Mouse (Mus musculus) Patski (cell line): ENCODE measurements around the gene Galnt13. TPM values are rescaled to one million over a fixed set of nuclear protein-coding genes. Genes with fewer than 3 reads are reported as not detected.
A peak's percentile ranks its signal among the peaks of the same experiment; 100 is the strongest.
"Not testable (repeated sequence)": the region's sequence is repeated elsewhere in the genome, so short reads cannot be mapped to it uniquely, and the experiment has no call there.

Source experiments
- ATAC-seq: fragments of 100-300 bp; one replicate; pipeline ENCODE4 v1.8.0; 2021
- CTCF ChIA-PET: fragments of 350-600 bp; sonication (Branson Sonifier 250); formaldehyde crosslinking; loops from one replicate; lab custom pipeline; 2022; ENCODE audit warnings: inconsistent platforms; lab: Charles Lee
- POLR2A ChIA-PET: fragments of 350-600 bp; sonication (Branson Sonifier 250); formaldehyde crosslinking; loops from one replicate; lab custom pipeline; 2022; ENCODE audit warnings: antibody characterized with exemption, inconsistent platforms; lab: Charles Lee
- DNase-seq: peaks from one replicate; pipeline ENCODE4 v3.0.0-alpha.2; 2011; ENCODE audit warnings: low read depth, low spot score
- H3K27me3 ChIP-seq: fragments of 371-371 bp; one replicate; pipeline ENCODE4 v1.5.1; 2021
- CTCF ChIP-seq: fragments of 100-300 bp; IDR thresholded peaks from one replicate; pipeline ENCODE4 v1.5.1; 2021
- in situ Hi-C: fragments of 300-500 bp; cut with MboI; formaldehyde crosslinking; loops from 3 replicates; pipeline ENCODE4 v1.11.1; 2018; ENCODE audit warnings: low pct_unique_long_range_greater_than_20kb, mixed read lengths
- polyA plus RNA-seq: library from polyadenylated mRNA; unstranded; gene quantifications from one replicate; pipeline ENCODE4 v1.2.3, GENCODE M21; 2021

Galnt13 gene
- polyA plus RNA-seq, 1 experiment from 2014 or later = not detected

DNA sequence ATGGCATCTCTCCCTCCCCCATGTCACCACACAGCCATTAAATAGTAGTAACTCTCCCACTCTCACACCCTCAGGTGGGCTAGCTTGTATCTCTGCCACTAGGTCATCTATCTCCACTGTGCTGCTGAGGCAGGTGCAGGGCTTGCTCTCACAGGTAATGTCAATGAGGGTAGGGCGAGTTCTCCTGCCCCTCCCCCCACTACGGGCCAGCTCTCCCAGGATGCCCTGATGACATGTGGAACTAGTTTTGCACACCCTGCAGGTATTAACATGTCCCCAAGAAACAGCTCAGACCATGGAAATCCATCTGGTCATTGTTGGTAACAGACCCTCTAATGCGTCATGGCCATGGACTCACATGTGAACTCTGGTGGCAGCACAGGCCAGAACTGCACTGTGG, 129.0 kb downstream of the Galnt13 start:
- CTCF ChIA-PET = no interaction called here
- no peaks in the 10 kb centered on the region for H3K27me3 ChIP-seq
- ATAC-seq = no peak
- no peak for DNase-seq
- POLR2A ChIA-PET = no interaction called here
- in situ Hi-C loops = no loop called here
- no peak for TF ChIP-seq CTCF

GRCm38 (mm10) chr2:54567186-54567585, 131.1 kb downstream of the Galnt13 start:
- no peak for ATAC-seq
- in situ Hi-C loops = no loop called here
- POLR2A ChIA-PET = interaction anchor here (0.6 kb wide), 1 partner anchor 1729 kb away, joined by 3 read pairs; no protein-coding TSS in a partner anchor
- no peak for TF ChIP-seq CTCF
- no peaks in the 10 kb centered on the region for H3K27me3 ChIP-seq
- CTCF ChIA-PET = no interaction called here
- DNase-seq = no peak

DNA sequence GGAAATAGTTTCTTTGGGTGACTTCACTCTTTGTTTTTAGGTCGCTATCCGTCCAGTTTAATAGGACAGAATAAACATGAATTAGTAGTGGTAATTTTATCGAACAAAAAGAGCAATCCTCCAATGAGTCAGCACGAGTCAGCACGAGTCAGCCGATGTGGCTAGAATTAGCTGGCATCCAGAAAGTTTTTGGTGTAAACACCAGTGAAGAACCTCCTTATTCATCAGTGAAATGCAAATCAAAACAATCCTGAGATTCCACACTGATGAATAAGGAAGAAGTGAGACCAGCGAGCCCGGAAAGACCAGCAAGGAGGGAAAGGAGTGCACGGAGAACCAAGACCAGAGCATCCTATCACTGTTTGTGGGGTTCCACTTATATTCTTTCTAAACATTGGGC, 131.5 kb downstream of the Galnt13 start:
- ChIA-PET CTCF (no interaction called here), POLR2A (no interaction called here)
- H3K27me3 ChIP-seq = no peaks in the 10 kb centered on the region
- no peak for TF ChIP-seq CTCF
- peak; percentile 91 for ATAC-seq
- in situ Hi-C loops = no loop called here
- peak; percentile 2 for DNase-seq

DNA sequence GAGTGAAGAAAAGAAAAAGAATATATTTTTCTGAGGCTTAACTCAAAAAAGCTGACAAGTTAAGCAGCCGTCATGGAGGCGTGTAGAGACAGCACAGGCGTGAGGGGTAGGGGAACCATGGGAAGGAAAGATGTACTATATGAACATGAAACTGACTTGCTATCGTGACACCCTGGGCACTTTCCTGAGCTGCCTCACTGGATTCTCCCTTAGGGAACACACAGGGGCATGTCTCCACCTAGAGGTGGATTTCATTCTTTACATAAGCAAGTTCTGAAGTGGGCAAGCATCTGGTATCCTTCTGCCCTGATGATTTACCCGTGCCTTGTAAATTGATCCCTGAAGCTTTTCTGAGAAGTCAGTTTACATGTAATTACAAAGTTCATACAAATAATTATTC, 277.7 kb downstream of the Galnt13 start:
- ATAC-seq, DNase-seq, POLR2A ChIA-PET, H3K27me3 ChIP-seq, CTCF ChIA-PET, in situ Hi-C loops: not testable (repeated sequence)

DNA sequence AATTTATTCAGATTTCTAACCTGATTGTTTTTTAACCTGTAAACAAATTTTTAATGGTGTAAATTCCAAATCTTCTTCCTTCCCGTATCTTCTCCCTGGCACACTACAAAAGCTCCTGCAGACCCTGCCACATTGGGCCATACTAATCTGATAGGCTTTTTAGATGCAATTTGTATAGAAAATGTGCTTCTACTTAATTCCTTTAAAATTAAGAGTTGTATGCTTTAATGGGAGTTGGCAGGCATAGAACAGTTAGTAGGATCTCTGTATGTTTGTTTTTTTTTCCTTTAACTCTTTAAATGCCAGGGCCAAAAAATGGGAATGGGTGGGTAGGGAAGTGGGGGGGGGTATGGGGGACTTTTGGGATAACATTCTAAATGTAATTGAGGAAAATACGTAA, 315.1 kb downstream of the Galnt13 start:
- TF ChIP-seq CTCF = no peak
- no peaks in the 10 kb centered on the region for H3K27me3 ChIP-seq
- DNase-seq (no peak), ATAC-seq (no peak)
- ChIA-PET CTCF (no interaction called here), POLR2A (no interaction called here)
- in situ Hi-C loops = no loop called here

DNA sequence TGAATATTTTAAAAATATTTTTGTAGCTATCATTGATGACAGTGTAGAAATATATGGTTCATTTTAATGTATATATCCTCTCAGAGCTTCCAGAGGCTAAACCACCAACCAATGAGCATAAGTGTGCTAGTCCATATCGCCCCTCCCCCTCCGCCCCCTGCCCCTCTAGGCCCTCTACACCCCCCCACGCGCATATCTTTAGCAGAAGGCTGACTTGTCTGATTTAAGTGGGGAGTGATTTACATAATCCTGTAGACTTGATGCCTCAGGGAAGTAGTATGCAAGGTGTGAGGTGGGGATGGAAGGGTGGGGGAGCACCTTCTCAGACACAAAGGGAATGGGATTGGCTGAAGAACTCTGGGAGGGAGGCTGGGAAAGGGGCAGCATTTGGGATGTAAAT, 323.7 kb downstream of the Galnt13 start:
- no peak for DNase-seq
- ChIA-PET POLR2A (no interaction called here), CTCF (no interaction called here)
- no peaks in the 10 kb centered on the region for H3K27me3 ChIP-seq
- no peak for ATAC-seq
- TF ChIP-seq CTCF = no peak
- in situ Hi-C loops = no loop called here

DNA sequence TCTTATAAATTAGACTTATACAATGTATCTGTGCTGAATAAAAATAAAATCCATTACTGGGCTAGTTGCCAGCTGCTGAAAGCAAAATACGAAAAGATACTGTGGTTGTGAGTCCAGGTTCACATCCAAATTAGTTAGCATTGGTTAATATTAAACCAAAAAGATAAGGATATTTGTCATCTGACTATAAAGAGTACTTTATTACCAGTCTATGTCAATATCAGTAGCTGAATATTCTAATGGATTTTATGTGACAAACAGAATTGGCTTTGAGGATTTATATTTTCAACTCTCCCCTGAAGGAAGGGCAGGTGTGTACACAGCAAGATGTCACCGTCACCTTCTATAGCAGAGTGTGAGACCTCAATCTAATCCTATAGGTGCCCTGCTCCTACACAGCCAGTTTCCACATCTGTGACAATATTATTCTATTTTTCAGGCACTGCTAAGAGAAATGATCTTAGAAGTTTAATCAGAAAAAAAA, 342.7 kb downstream of the Galnt13 start:
- ATAC-seq (no peak), DNase-seq (no peak)
- TF ChIP-seq CTCF = no peak
- in situ Hi-C loops = no loop called here
- ChIA-PET CTCF (no interaction called here), POLR2A (no interaction called here)
- H3K27me3 ChIP-seq = no peaks in the 10 kb centered on the region

DNA sequence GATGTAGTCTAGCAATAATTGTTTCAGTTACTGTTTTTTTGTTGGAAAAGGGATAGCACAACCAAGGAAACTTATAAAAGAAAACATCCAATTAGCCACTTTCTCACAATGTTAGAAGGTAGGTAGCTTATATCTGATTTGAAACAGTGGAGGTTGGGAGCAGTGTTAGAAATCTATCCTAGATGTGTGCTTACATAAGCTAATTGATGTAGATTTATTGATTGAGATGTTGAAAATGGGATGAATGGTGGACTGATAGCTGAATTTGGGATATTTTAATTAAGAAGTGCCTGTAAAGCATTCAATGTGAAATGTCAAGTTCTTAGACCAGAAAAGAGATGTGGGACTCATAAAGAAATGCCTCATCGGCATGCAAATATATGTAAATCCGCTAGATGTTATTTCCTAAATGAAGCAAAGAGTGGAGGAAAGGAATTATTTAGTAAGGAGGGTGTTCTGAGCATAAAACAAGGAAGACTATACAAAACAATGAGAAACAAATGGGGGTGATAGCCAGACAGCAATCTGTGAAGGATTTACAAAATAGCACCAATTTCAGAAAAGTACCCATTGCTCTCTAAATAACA, 377.6 kb downstream of the Galnt13 start:
- in situ Hi-C loops = no loop called here

DNA sequence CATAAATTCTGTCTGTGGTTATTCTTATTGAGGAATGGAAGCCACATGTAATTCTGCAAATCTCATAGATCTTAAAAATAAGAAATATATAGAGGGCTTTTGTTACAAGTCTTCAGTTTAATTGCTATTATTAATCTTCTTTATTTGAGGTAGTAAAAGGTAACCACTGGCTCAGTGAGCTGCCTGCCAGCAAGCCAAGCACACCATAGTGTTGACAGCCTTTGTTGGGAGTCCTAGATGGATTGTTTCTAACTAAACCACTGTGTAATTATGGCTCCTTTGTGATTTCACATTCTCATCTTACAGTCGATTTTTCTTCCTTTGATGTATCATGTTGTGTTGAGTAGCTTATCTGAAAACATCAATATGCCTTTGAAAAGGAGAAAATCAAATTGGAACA, 405.1 kb downstream of the Galnt13 start:
- CTCF ChIA-PET = no interaction called here
- no peaks in the 10 kb centered on the region for H3K27me3 ChIP-seq
- TF ChIP-seq CTCF = no peak
- ATAC-seq = no peak
- DNase-seq = no peak
- in situ Hi-C loops = no loop called here
- POLR2A ChIA-PET = no interaction called here

More for the DNA sequence above, 377.6 kb downstream of the Galnt13 start:
- TF ChIP-seq CTCF = no peak
- H3K27me3 ChIP-seq = no peaks in the 10 kb centered on the region
- ChIA-PET CTCF (no interaction called here), POLR2A (no interaction called here)
- ATAC-seq (no peak), DNase-seq (no peak)

GRCm38 (mm10) chr2:54906282-54907060, 470.4 kb downstream of the Galnt13 start:
- DNase-seq = no peak
- H3K27me3 ChIP-seq = no peaks in the 10 kb centered on the region
- ChIA-PET CTCF (no interaction called here), POLR2A (no interaction called here)
- no peak for ATAC-seq
- in situ Hi-C loops = no loop called here
- TF ChIP-seq CTCF = no peak

GRCm38 (mm10) chr2:54915088-54915670, 479.1 kb downstream of the Galnt13 start:
- TF ChIP-seq CTCF = no peak
- no peaks in the 10 kb centered on the region for H3K27me3 ChIP-seq
- DNase-seq (no peak), ATAC-seq (no peak)
- ChIA-PET POLR2A (no interaction called here), CTCF (no interaction called here)
- in situ Hi-C loops = no loop called here
